Mouse (Mus musculus): ENCODE results near the gene Fyn. TPM values are rescaled to one million over a fixed set of nuclear protein-coding genes. Genes with fewer than 3 reads are reported as not detected.

Gene Fyn
- 106 and 107 TPM in 2 replicates for polyA plus RNA-seq (2012; rRNA removed)

- peak within 1 kb of the TSS; percentile 94 for H3K4me3 ChIP-seq (ENCODE audit: insufficient read depth, low read length)
- H3K27ac ChIP-seq (ENCODE audit: insufficient read depth, low read length) = peak within 1 kb of the TSS; percentile 40; the same call in 1 of the 2 replicates
- peaks cover 4% of the 10 kb centered on the region; the same call in 1 of the 2 replicates for H3K4me1 ChIP-seq (ENCODE audit: control insufficient read depth, insufficient read depth, low read length)
- TF ChIP-seq CTCF (IDR thresholded peaks at IDR 0.05; ENCODE audit: extremely low read depth, insufficient read depth, low read length) = no peak
- no peak for TF ChIP-seq POLR2A (IDR thresholded peaks at IDR 0.05; ENCODE audit: extremely low read depth, insufficient read depth, low read length)
Measured at GRCm38 (mm10) chr10:39368572-39369135, at the start of gene Fyn. Gene Fyn (plus strand): TSS chr10:39368855.

GRCm38 (mm10) chr10:39320798-39321622, 47.6 kb upstream of the Fyn start:
- Histone ChIP-seq H3K4me1 (ENCODE audit: control insufficient read depth, insufficient read depth, low read length) (no peaks in the 10 kb centered on the region), H3K27ac (ENCODE audit: insufficient read depth, low read length) (no peak overlapping the region), H3K4me3 (ENCODE audit: insufficient read depth, low read length) (no peak overlapping the region)
- TF ChIP-seq POLR2A (IDR thresholded peaks at IDR 0.05; ENCODE audit: extremely low read depth, insufficient read depth, low read length) = no peak
- TF ChIP-seq CTCF (IDR thresholded peaks at IDR 0.05; ENCODE audit: extremely low read depth, insufficient read depth, low read length) = no peak

- H3K27ac ChIP-seq (ENCODE audit: insufficient read depth, low read length) = no peak overlapping the region
- H3K4me3 ChIP-seq (ENCODE audit: insufficient read depth, low read length) = no peak overlapping the region
- TF ChIP-seq POLR2A (IDR thresholded peaks at IDR 0.05; ENCODE audit: extremely low read depth, insufficient read depth, low read length) (no peak), CTCF (IDR thresholded peaks at IDR 0.05; ENCODE audit: extremely low read depth, insufficient read depth, low read length) (no peak)
- H3K4me1 ChIP-seq (ENCODE audit: control insufficient read depth, insufficient read depth, low read length) = no peaks in the 10 kb centered on the region
Measured at GRCm38 (mm10) chr10:39321623-39321985, 47.1 kb upstream of the Fyn start.

GRCm38 (mm10) chr10:39322143-39322542, 46.5 kb upstream of the Fyn start:
- no peak overlapping the region for H3K27ac ChIP-seq (ENCODE audit: insufficient read depth, low read length)
- no peak for TF ChIP-seq POLR2A (IDR thresholded peaks at IDR 0.05; ENCODE audit: extremely low read depth, insufficient read depth, low read length)
- TF ChIP-seq CTCF (IDR thresholded peaks at IDR 0.05; ENCODE audit: extremely low read depth, insufficient read depth, low read length) = no peak
- H3K4me1 ChIP-seq (ENCODE audit: control insufficient read depth, insufficient read depth, low read length) = no peaks in the 10 kb centered on the region
- H3K4me3 ChIP-seq (ENCODE audit: insufficient read depth, low read length) = no peak overlapping the region

- no peak overlapping the region for H3K4me3 ChIP-seq (ENCODE audit: insufficient read depth, low read length)
- H3K27ac ChIP-seq (ENCODE audit: insufficient read depth, low read length) = no peak overlapping the region
- no peaks in the 10 kb centered on the region for H3K4me1 ChIP-seq (ENCODE audit: control insufficient read depth, insufficient read depth, low read length)
- TF ChIP-seq POLR2A (IDR thresholded peaks at IDR 0.05; ENCODE audit: extremely low read depth, insufficient read depth, low read length) (no peak), CTCF (IDR thresholded peaks at IDR 0.05; ENCODE audit: extremely low read depth, insufficient read depth, low read length) (no peak)
Measured at GRCm38 (mm10) chr10:39324291-39324690, 44.4 kb upstream of the Fyn start.

GRCm38 (mm10) chr10:39328661-39329060, 40.0 kb upstream of the Fyn start:
- no peak overlapping the region for H3K4me3 ChIP-seq (ENCODE audit: insufficient read depth, low read length)
- H3K27ac ChIP-seq (ENCODE audit: insufficient read depth, low read length) = no peak overlapping the region
- TF ChIP-seq CTCF (IDR thresholded peaks at IDR 0.05; ENCODE audit: extremely low read depth, insufficient read depth, low read length) = no peak
- no peak for TF ChIP-seq POLR2A (IDR thresholded peaks at IDR 0.05; ENCODE audit: extremely low read depth, insufficient read depth, low read length)
- H3K4me1 ChIP-seq (ENCODE audit: control insufficient read depth, insufficient read depth, low read length) = no peaks in the 10 kb centered on the region

GRCm38 (mm10) chr10:39334320-39334719, 34.3 kb upstream of the Fyn start:
- H3K4me3 ChIP-seq (ENCODE audit: insufficient read depth, low read length) = no peak overlapping the region
- no peak for TF ChIP-seq POLR2A (IDR thresholded peaks at IDR 0.05; ENCODE audit: extremely low read depth, insufficient read depth, low read length)
- no peak for TF ChIP-seq CTCF (IDR thresholded peaks at IDR 0.05; ENCODE audit: extremely low read depth, insufficient read depth, low read length)
- no peak overlapping the region for H3K27ac ChIP-seq (ENCODE audit: insufficient read depth, low read length)
- no peaks in the 10 kb centered on the region for H3K4me1 ChIP-seq (ENCODE audit: control insufficient read depth, insufficient read depth, low read length)

GRCm38 (mm10) chr10:39335880-39336279, 32.8 kb upstream of the Fyn start:
- TF ChIP-seq CTCF (IDR thresholded peaks at IDR 0.05; ENCODE audit: extremely low read depth, insufficient read depth, low read length) (no peak), POLR2A (IDR thresholded peaks at IDR 0.05; ENCODE audit: extremely low read depth, insufficient read depth, low read length) (no peak)
- Histone ChIP-seq H3K4me1 (ENCODE audit: control insufficient read depth, insufficient read depth, low read length) (no peaks in the 10 kb centered on the region), H3K27ac (ENCODE audit: insufficient read depth, low read length) (no peak overlapping the region), H3K4me3 (ENCODE audit: insufficient read depth, low read length) (no peak overlapping the region)

- no peak overlapping the region for H3K27ac ChIP-seq (ENCODE audit: insufficient read depth, low read length)
- H3K4me3 ChIP-seq (ENCODE audit: insufficient read depth, low read length) = no peak overlapping the region
- H3K4me1 ChIP-seq (ENCODE audit: control insufficient read depth, insufficient read depth, low read length) = no peaks in the 10 kb centered on the region
- TF ChIP-seq POLR2A (IDR thresholded peaks at IDR 0.05; ENCODE audit: extremely low read depth, insufficient read depth, low read length) (no peak), CTCF (IDR thresholded peaks at IDR 0.05; ENCODE audit: extremely low read depth, insufficient read depth, low read length) (no peak)
Measured at GRCm38 (mm10) chr10:39339189-39339968, 29.3 kb upstream of the Fyn start.

Data from cortical plate, adult 2 months (tissue).